Mouse (Mus musculus): Measurements from ENCODE around the gene Irs4. TPM values are rescaled to one million over a fixed set of nuclear protein-coding genes. Genes with fewer than 3 reads are reported as not detected.

Gene Irs4
- polyA plus RNA-seq (2015; fragmentation: Nextera tagmentation; extraction: Ambion mirVana) = 0.26 and 0.28 TPM in 2 replicates

GRCm38 (mm10) chrX:141724937-141725918 is at the start of gene Irs4:
TSS of gene Irs4 (minus strand) at chrX:141725263.
- ATAC-seq (ENCODE audit: insufficient read depth, low FRiP score, low read depth) = peak; percentile 47; the same call in 1 of the 2 replicates
- peak within 1 kb of the TSS; percentile 64 for H3K4me2 ChIP-seq
- WGBS = 23% methylated on average over 47 of the region's 51 CpGs

GRCm38 (mm10) chrX:141750360-141750759 is 25.3 kb upstream of the Irs4 start:
- Histone ChIP-seq H3K27me3 (replicated peaks) (no peaks in the 10 kb centered on the region), H3K9me3 (no peaks in the 10 kb centered on the region), H3K4me1 (no peaks in the 10 kb centered on the region), H3K4me3 (replicated peaks) (no peak overlapping the region), H3K36me3 (no peaks in the 10 kb centered on the region), H3K27ac (no peak overlapping the region), H3K9ac (no peak overlapping the region), H3K4me2 (no peak overlapping the region)
- no peak for ATAC-seq (ENCODE audit: insufficient read depth, low FRiP score, low read depth)
- 51% methylated on average over 2 of the region's 2 CpGs for WGBS

More at GRCm38 (mm10) chrX:141724937-141725918, at the start of gene Irs4:
- Histone ChIP-seq H3K9me3 (no peaks in the 10 kb centered on the region), H3K27ac (no peak within 1 kb of the TSS), H3K9ac (no peak within 1 kb of the TSS), H3K27me3 (replicated peaks) (peaks cover 59% of the 10 kb centered on the region), H3K4me1 (0 out of 2 replicates have a peak, but pooled peaks cover 9% of the 10 kb centered on the region), H3K36me3 (no peaks in the 10 kb centered on the region), H3K4me3 (replicated peaks) (peak within 1 kb of the TSS; percentile 38)

- 65% methylated on average over 5 of the region's 5 CpGs for WGBS
- H3K27ac ChIP-seq = no peak overlapping the region
Measured at GRCm38 (mm10) chrX:141729570-141729969, 4.5 kb upstream of the Irs4 start.

DNA sequence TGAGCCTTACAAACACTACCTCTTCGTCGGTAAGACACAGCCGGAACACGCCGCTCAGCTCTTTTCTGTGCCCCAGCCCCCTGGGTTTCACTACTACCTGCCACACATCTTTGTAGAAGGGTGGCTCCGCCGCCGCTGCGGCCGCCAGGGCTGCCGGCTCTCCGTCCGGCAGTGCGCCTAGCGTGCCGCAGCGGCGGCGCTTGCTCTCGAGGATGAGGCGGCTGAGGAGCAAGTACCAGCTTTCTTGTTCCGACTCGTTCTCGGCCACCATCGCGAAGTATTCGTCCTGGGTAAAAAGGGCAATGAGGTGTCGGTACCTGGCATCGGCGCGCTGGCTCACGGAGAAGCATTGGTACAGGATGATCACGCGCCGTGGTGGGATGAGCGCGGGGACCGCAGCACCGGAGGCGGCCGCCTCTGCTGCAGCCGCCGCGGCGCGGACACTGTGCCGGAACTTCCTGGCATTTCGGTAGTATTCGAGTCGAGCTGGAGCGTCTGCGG is 622 bp downstream of the Irs4 start:
- 20% methylated on average over 52 of the region's 52 CpGs for WGBS
- Histone ChIP-seq H3K4me3 (replicated peaks) (peak overlapping the region; percentile 38), H3K9me3 (no peaks in the 10 kb centered on the region), H3K4me2 (peak overlapping the region; percentile 64), H3K9ac (no peak overlapping the region), H3K4me1 (0 out of 2 replicates have a peak, but pooled peaks cover 9% of the 10 kb centered on the region), H3K27ac (no peak overlapping the region), H3K36me3 (no peaks in the 10 kb centered on the region), H3K27me3 (replicated peaks) (peaks cover 59% of the 10 kb centered on the region)
- no peak for ATAC-seq (ENCODE audit: insufficient read depth, low FRiP score, low read depth)

More at GRCm38 (mm10) chrX:141729570-141729969, 4.5 kb upstream of the Irs4 start:
- 0 out of 2 replicates have a peak, but pooled peaks cover 7% of the 10 kb centered on the region for H3K4me1 ChIP-seq
- no peak overlapping the region for H3K4me2 ChIP-seq
- H3K9ac ChIP-seq = no peak overlapping the region
- H3K27me3 ChIP-seq (replicated peaks) = peaks cover 18% of the 10 kb centered on the region
- no peaks in the 10 kb centered on the region for H3K9me3 ChIP-seq
- no peaks in the 10 kb centered on the region for H3K36me3 ChIP-seq
- no peak overlapping the region for H3K4me3 ChIP-seq (replicated peaks)
- ATAC-seq (ENCODE audit: insufficient read depth, low FRiP score, low read depth) = no peak

- H3K36me3 ChIP-seq = no peaks in the 10 kb centered on the region
- H3K27ac ChIP-seq = no peak overlapping the region
- peak overlapping the region; percentile 64 for H3K4me2 ChIP-seq
- H3K4me1 ChIP-seq = 0 out of 2 replicates have a peak, but pooled peaks cover 9% of the 10 kb centered on the region
- peaks cover 59% of the 10 kb centered on the region for H3K27me3 ChIP-seq (replicated peaks)
- H3K9me3 ChIP-seq = no peaks in the 10 kb centered on the region
- H3K4me3 ChIP-seq (replicated peaks) = peak overlapping the region; percentile 38
- WGBS = 26% methylated on average over 16 of the region's 16 CpGs
- H3K9ac ChIP-seq = no peak overlapping the region
- no peak; the same call in 1 of the 2 replicates for ATAC-seq (ENCODE audit: insufficient read depth, low FRiP score, low read depth)
Measured at GRCm38 (mm10) chrX:141723936-141724335, 1.1 kb downstream of the Irs4 start.

DNA sequence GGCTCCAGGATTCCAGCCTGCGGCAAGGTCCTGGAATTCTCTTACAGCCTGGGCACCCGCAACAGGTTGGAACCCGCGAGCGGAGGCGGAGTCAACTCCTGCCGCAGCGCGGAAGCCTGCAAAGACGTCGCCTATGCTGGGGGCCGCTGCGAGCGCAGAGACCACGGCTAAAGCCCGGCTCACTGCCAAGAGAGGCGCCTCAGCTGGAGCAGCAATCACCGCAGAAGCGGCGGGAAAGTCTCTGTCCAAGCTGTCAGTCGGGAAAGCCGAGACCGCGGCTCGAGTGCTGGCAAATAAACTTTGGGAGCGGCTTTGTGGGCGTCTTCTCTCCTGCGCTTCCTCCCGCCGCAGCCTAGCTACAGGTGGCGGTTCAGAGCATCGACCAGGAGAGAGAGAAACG is 3.3 kb downstream of the Irs4 start:
- Histone ChIP-seq H3K4me1 (0 out of 2 replicates have a peak, but pooled peaks cover 9% of the 10 kb centered on the region), H3K9me3 (no peaks in the 10 kb centered on the region), H3K27me3 (replicated peaks) (peaks cover 56% of the 10 kb centered on the region), H3K36me3 (no peaks in the 10 kb centered on the region), H3K4me2 (peak overlapping the region; percentile 72), H3K4me3 (replicated peaks) (peak overlapping the region; percentile 40), H3K27ac (no peak overlapping the region), H3K9ac (no peak overlapping the region)
- no peak for ATAC-seq (ENCODE audit: insufficient read depth, low FRiP score, low read depth)
- WGBS = 19% methylated on average over 32 of the region's 33 CpGs

Other genes starting within 250 kb of the Irs4 start
- 27.7 and 29.5 TPM in 2 replicates for gene Col4a5, start 249.9 kb downstream of the Irs4 start, polyA plus RNA-seq (2015; fragmentation: Nextera tagmentation; extraction: Ambion mirVana)
- 0.87 TPM in 1 of 2 replicates, not detected in the other for gene Gm15294, start 150.0 kb upstream of the Irs4 start, polyA plus RNA-seq (2015; fragmentation: Nextera tagmentation; extraction: Ambion mirVana)

All from stomach, embryonic 15.5 days (tissue).